Mouse (Mus musculus): Measurements from ENCODE around the gene Pogz.

Pogz gene

GRCm38 (mm10) chr3:94837959-94838496 is 661 bp downstream of the Pogz start:
- Histone ChIP-seq H3K4me1 (replicated peaks; ENCODE audit: low read depth, low read length) (peaks cover 47% of the 10 kb centered on the region), H3K9me3 (ENCODE audit: low read length) (no peaks in the 10 kb centered on the region), H3K36me3 (ENCODE audit: insufficient read depth, low read length) (peaks cover 7% of the 10 kb centered on the region), H3K27me3 (ENCODE audit: insufficient read depth, low read length) (no peaks in the 10 kb centered on the region), H3K4me3 (replicated peaks; ENCODE audit: low read length) (peak overlapping the region; percentile 85)
- TF ChIP-seq CTCF (conservative IDR thresholded peaks at IDR 0.05; ENCODE audit: low read length) = no peak
- TF ChIP-seq NANOG (IDR thresholded peaks at IDR 0.05; ENCODE audit: borderline replicate concordance, low read length) = no peak
- no peak for TF ChIP-seq POU5F1 (IDR thresholded peaks at IDR 0.05; ENCODE audit: borderline replicate concordance, low read length)

GRCm38 (mm10) chr3:94838631-94839030 is 1.3 kb downstream of the Pogz start:
- Histone ChIP-seq H3K4me3 (replicated peaks; ENCODE audit: low read length) (peak overlapping the region; percentile 85), H3K36me3 (ENCODE audit: insufficient read depth, low read length) (peaks cover 7% of the 10 kb centered on the region), H3K4me1 (replicated peaks; ENCODE audit: low read depth, low read length) (peaks cover 49% of the 10 kb centered on the region), H3K27me3 (ENCODE audit: insufficient read depth, low read length) (no peaks in the 10 kb centered on the region), H3K9me3 (ENCODE audit: low read length) (no peaks in the 10 kb centered on the region)
- no peak for TF ChIP-seq POU5F1 (IDR thresholded peaks at IDR 0.05; ENCODE audit: borderline replicate concordance, low read length)
- TF ChIP-seq CTCF (conservative IDR thresholded peaks at IDR 0.05; ENCODE audit: low read length) = no peak
- no peak for TF ChIP-seq NANOG (IDR thresholded peaks at IDR 0.05; ENCODE audit: borderline replicate concordance, low read length)

- Histone ChIP-seq H3K4me1 (replicated peaks; ENCODE audit: low read depth, low read length) (peaks cover 48% of the 10 kb centered on the region), H3K4me3 (replicated peaks; ENCODE audit: low read length) (peak overlapping the region; percentile 85; the same call in 1 of the 2 replicates), H3K9me3 (ENCODE audit: low read length) (no peaks in the 10 kb centered on the region), H3K36me3 (ENCODE audit: insufficient read depth, low read length) (peaks cover 7% of the 10 kb centered on the region), H3K27me3 (ENCODE audit: insufficient read depth, low read length) (no peaks in the 10 kb centered on the region)
- TF ChIP-seq CTCF (conservative IDR thresholded peaks at IDR 0.05; ENCODE audit: low read length) = no peak
- no peak for TF ChIP-seq NANOG (IDR thresholded peaks at IDR 0.05; ENCODE audit: borderline replicate concordance, low read length)
- TF ChIP-seq POU5F1 (IDR thresholded peaks at IDR 0.05; ENCODE audit: borderline replicate concordance, low read length) = no peak
These were observed 1.7 kb downstream of the Pogz start for GRCm38 (mm10) chr3:94839101-94839500.

DNA sequence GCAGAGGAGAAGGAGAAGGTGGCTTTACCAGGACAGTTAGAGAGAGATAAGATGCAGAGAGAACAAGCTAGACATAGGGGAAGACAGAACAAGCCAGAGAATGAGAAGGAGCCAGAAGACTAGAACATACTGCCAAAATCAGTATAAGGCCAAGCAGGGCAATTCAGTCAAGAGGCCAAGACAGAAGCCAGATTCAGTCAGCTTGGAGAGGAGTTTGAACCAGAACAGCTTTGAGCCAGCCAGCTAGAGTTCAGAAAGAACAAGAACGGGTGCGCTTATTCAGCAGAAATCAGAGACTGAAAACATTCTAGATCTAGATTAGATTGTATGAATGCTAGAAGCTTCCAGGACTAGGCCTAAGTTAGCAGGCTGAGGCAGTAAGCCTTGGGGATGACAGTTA is 10.0 kb downstream of the Pogz start:
- Histone ChIP-seq H3K9me3 (ENCODE audit: low read length) (no peaks in the 10 kb centered on the region), H3K27me3 (ENCODE audit: insufficient read depth, low read length) (no peaks in the 10 kb centered on the region), H3K36me3 (ENCODE audit: insufficient read depth, low read length) (peaks cover 4% of the 10 kb centered on the region; the same call in 1 of the 2 replicates), H3K4me3 (replicated peaks; ENCODE audit: low read length) (no peak overlapping the region), H3K4me1 (replicated peaks; ENCODE audit: low read depth, low read length) (peaks cover 60% of the 10 kb centered on the region)
- TF ChIP-seq POU5F1 (IDR thresholded peaks at IDR 0.05; ENCODE audit: borderline replicate concordance, low read length) (no peak), CTCF (conservative IDR thresholded peaks at IDR 0.05; ENCODE audit: low read length) (no peak), NANOG (IDR thresholded peaks at IDR 0.05; ENCODE audit: borderline replicate concordance, low read length) (no peak)

DNA sequence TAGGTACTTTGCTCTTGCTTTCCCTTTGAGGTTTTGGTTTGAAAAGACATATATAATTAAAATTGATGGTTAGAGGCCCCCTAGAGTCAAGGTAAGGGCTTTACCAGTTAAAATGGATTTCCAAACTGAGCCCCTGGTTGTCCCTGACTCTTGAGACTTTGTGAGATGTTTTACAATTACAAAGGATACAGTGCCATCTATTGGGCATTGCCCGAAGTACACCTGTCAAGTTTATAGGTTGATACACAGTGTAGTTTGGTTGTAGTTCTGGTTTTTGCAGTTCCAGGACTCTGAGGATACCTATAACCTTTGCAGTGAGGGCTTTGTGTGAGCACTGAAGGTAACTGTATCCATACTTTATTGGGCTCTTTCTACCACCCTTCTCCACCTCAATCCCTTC is 12.0 kb downstream of the Pogz start:
- H3K36me3 ChIP-seq (ENCODE audit: insufficient read depth, low read length) = peaks cover 12% of the 10 kb centered on the region
- H3K4me3 ChIP-seq (replicated peaks; ENCODE audit: low read length) = no peak overlapping the region
- peaks cover 59% of the 10 kb centered on the region for H3K4me1 ChIP-seq (replicated peaks; ENCODE audit: low read depth, low read length)
- H3K9me3 ChIP-seq (ENCODE audit: low read length) = no peaks in the 10 kb centered on the region
- TF ChIP-seq POU5F1 (IDR thresholded peaks at IDR 0.05; ENCODE audit: borderline replicate concordance, low read length) (no peak), NANOG (IDR thresholded peaks at IDR 0.05; ENCODE audit: borderline replicate concordance, low read length) (no peak), CTCF (conservative IDR thresholded peaks at IDR 0.05; ENCODE audit: low read length) (peak; percentile 67)
- no peaks in the 10 kb centered on the region for H3K27me3 ChIP-seq (ENCODE audit: insufficient read depth, low read length)

GRCm38 (mm10) chr3:94851731-94852130 is 14.4 kb downstream of the Pogz start:
- TF ChIP-seq NANOG (IDR thresholded peaks at IDR 0.05; ENCODE audit: borderline replicate concordance, low read length) (no peak), POU5F1 (IDR thresholded peaks at IDR 0.05; ENCODE audit: borderline replicate concordance, low read length) (no peak), CTCF (conservative IDR thresholded peaks at IDR 0.05; ENCODE audit: low read length) (no peak)
- Histone ChIP-seq H3K4me1 (replicated peaks; ENCODE audit: low read depth, low read length) (peaks cover 47% of the 10 kb centered on the region), H3K36me3 (ENCODE audit: insufficient read depth, low read length) (peaks cover 36% of the 10 kb centered on the region), H3K4me3 (replicated peaks; ENCODE audit: low read length) (no peak overlapping the region), H3K9me3 (ENCODE audit: low read length) (no peaks in the 10 kb centered on the region), H3K27me3 (ENCODE audit: insufficient read depth, low read length) (no peaks in the 10 kb centered on the region)

DNA sequence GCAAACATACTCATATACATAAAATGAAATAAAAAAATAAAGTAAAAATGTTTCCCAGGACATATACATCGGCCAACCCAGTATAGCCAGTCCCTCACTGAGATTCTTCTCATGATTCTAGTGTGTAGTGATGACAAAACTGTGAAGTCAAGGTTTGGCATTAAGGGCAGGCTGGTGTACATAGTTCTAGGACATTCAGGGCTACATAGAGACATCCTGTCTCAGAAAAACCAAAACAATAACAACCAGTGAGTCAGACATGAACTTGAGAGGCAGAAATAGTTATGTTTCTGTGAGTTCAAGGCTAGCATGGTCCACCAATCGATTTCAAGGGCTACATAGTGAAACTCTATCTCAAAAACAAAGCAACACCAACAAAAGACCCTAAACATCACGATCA is 14.8 kb downstream of the Pogz start:
- Histone ChIP-seq H3K4me1 (replicated peaks; ENCODE audit: low read depth, low read length) (peaks cover 43% of the 10 kb centered on the region), H3K9me3 (ENCODE audit: low read length) (no peaks in the 10 kb centered on the region), H3K27me3 (ENCODE audit: insufficient read depth, low read length) (no peaks in the 10 kb centered on the region), H3K36me3 (ENCODE audit: insufficient read depth, low read length) (peaks cover 41% of the 10 kb centered on the region), H3K4me3 (replicated peaks; ENCODE audit: low read length) (no peak overlapping the region)
- no peak for TF ChIP-seq NANOG (IDR thresholded peaks at IDR 0.05; ENCODE audit: borderline replicate concordance, low read length)
- TF ChIP-seq CTCF (conservative IDR thresholded peaks at IDR 0.05; ENCODE audit: low read length) = no peak
- no peak for TF ChIP-seq POU5F1 (IDR thresholded peaks at IDR 0.05; ENCODE audit: borderline replicate concordance, low read length)

DNA sequence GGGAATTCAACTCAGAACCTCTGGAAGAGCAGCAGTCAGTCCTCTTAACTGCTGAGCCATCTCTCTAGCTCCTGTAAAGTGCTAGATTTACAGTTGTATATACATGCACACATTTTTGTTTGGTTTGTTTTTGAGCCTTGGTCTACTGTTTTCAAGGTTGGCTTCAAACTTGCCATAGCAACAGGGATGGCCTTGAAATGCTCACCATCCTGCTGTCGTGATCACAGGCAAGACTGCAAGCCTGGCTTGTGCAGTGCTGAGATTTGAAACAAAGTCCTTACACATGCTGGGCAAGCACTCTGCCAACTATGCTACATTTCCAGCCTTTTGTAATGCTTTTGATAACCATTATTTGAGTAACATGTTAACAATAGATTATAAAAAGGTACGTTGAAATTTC is 22.1 kb downstream of the Pogz start:
- Histone ChIP-seq H3K27me3 (ENCODE audit: insufficient read depth, low read length) (no peaks in the 10 kb centered on the region), H3K4me1 (replicated peaks; ENCODE audit: low read depth, low read length) (peaks cover 12% of the 10 kb centered on the region), H3K4me3 (replicated peaks; ENCODE audit: low read length) (no peak overlapping the region), H3K36me3 (ENCODE audit: insufficient read depth, low read length) (peaks cover 87% of the 10 kb centered on the region), H3K9me3 (ENCODE audit: low read length) (no peaks in the 10 kb centered on the region)
- no peak for TF ChIP-seq CTCF (conservative IDR thresholded peaks at IDR 0.05; ENCODE audit: low read length)
- no peak for TF ChIP-seq NANOG (IDR thresholded peaks at IDR 0.05; ENCODE audit: borderline replicate concordance, low read length)
- no peak for TF ChIP-seq POU5F1 (IDR thresholded peaks at IDR 0.05; ENCODE audit: borderline replicate concordance, low read length)

GRCm38 (mm10) chr3:94869011-94869410 is 31.6 kb downstream of the Pogz start:
- TF ChIP-seq NANOG (IDR thresholded peaks at IDR 0.05; ENCODE audit: borderline replicate concordance, low read length) (no peak), CTCF (conservative IDR thresholded peaks at IDR 0.05; ENCODE audit: low read length) (no peak), POU5F1 (IDR thresholded peaks at IDR 0.05; ENCODE audit: borderline replicate concordance, low read length) (no peak)
- H3K9me3 ChIP-seq (ENCODE audit: low read length) = no peaks in the 10 kb centered on the region
- no peak overlapping the region for H3K4me3 ChIP-seq (replicated peaks; ENCODE audit: low read length)
- no peaks in the 10 kb centered on the region for H3K27me3 ChIP-seq (ENCODE audit: insufficient read depth, low read length)
- no peaks in the 10 kb centered on the region for H3K4me1 ChIP-seq (replicated peaks; ENCODE audit: low read depth, low read length)
- peaks cover 91% of the 10 kb centered on the region for H3K36me3 ChIP-seq (ENCODE audit: insufficient read depth, low read length)
